Mouse (Mus musculus) erythroblast, embryonic 14.5 days (primary cell): Measurements from ENCODE around the gene 1110008L16Rik.
"Not testable (repeated sequence)": the region's sequence is repeated elsewhere in the genome, so short reads cannot be mapped to it uniquely, and the experiment has no call there.

Experiments used
- GATA1 ChIP-seq: IDR thresholded peaks from 2 replicates; pipeline ENCODE4 v1.6.1; 2012; ENCODE audit warnings: low read length, inconsistent platforms, mixed read lengths
- TAL1 ChIP-seq: IDR thresholded peaks from 3 replicates; pipeline ENCODE4 v1.6.1; 2012; ENCODE audit warnings: low read length, inconsistent platforms, mixed read lengths

DNA sequence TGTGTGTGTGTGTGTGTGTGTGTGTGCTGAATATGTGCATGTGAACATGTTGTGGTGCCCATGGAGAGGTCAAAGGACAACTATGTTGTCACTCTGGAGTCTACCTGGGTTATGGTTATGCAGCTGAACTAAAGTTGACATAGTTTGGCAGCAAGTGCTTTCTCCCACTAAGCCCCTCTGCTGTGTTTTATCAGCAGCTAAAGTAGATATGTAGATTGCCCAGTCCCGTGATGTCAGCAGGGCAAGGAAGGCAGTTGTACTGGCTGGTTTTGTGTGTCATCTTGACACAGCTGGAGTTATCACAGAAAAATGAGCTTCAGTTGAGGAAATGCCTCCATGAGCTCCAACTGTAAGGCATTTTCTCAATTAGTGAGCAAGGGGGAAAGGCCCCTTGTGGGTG lies 43.7 kb downstream of the 1110008L16Rik start:
- not testable (repeated sequence) for TF ChIP-seq GATA1, TAL1
